Mouse (Mus musculus) embryonic facial prominence, embryonic 12.5 days (tissue): Measurements from ENCODE around the gene Plrg1. TPM values are rescaled to one million over a fixed set of nuclear protein-coding genes. Genes with fewer than 3 reads are reported as not detected.

ENCODE experiments used
- ATAC-seq: fragments of 200-750 bp; cut with Nextera tagmentation; 2 replicates; pipeline ENCODE4 v1.8.0; 2017; ENCODE audit not compliant: insufficient number of reproducible peaks, insufficient read depth, low FRiP score, low TSS enrichment
- H3K27ac ChIP-seq: fragments of 300-500 bp; sonication (generic); 2 replicates; pipeline ENCODE4 v1.5.1; 2016; ENCODE audit warnings: mild to moderate bottlenecking
- H3K27me3 ChIP-seq: fragments of 300-500 bp; sonication (generic); 2 replicates; pipeline ENCODE4 v1.6.1; 2016; ENCODE audit warnings: mild to moderate bottlenecking, moderate library complexity
- H3K36me3 ChIP-seq: fragments of 300-500 bp; sonication (generic); 2 replicates; pipeline ENCODE4 v1.6.1; 2016; ENCODE audit warnings: mild to moderate bottlenecking
- H3K4me1 ChIP-seq: fragments of 300-500 bp; sonication (generic); 2 replicates; pipeline ENCODE4 v1.6.1; 2016
- H3K4me2 ChIP-seq: fragments of 300-500 bp; sonication (generic); replicated peaks from 2 replicates; pipeline ENCODE4 v1.6.1; 2016; ENCODE audit warnings: mild to moderate bottlenecking, moderate library complexity
- H3K4me3 ChIP-seq: fragments of 300-500 bp; sonication (generic); 2 replicates; pipeline ENCODE4 v1.5.1; 2016; ENCODE audit warnings: mild to moderate bottlenecking
- H3K9ac ChIP-seq: fragments of 300-500 bp; sonication (generic); 2 replicates; pipeline ENCODE4 v1.6.1; 2016; ENCODE audit warnings: mild to moderate bottlenecking, moderate library complexity
- H3K9me3 ChIP-seq: fragments of 300-500 bp; sonication (generic); 2 replicates; pipeline ENCODE4 v1.6.1; 2016; ENCODE audit warnings: mild to moderate bottlenecking, moderate library complexity
- WGBS: fragments of 180-500 bp; shearing (Covaris S2); methylation state at CpG from one replicate; pipeline ENCODE4 v1.1.7; 2016; 5-methylcytosine and 5-hydroxymethylcytosine counted together
- polyA plus RNA-seq: library from polyadenylated mRNA; unstranded; fragments of >200 nt; fragmentation: Nextera tagmentation; extraction: Ambion mirVana; gene quantifications from 2 replicates; pipeline ENCODE4 v1.2.1, GENCODE M21; 2016

Gene Plrg1
- polyA plus RNA-seq, 1 experiment from 2014 or later = 118 TPM

DNA sequence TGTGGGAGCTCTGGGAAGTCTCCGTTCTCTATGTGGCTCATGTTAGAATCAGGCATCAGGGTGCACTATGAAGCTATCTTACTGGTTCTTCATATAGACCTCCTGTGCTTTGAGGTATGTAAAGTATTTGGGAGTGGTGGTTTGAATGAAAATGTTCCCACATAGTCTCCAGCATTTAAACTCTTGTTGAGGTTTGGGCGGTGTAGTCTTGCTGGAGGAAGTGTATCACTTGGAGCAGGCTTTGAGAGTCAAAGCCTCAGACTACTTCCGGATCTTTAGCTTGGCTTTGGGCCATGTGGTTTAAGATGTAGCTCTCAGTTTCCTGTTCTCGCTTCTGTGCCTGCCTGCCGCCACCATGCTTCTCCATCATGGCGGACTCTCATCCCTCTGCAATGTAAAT lies 47.0 kb downstream of the Plrg1 start:
- H3K9me3 ChIP-seq = no peaks in the 10 kb centered on the region
- H3K27me3 ChIP-seq = no peaks in the 10 kb centered on the region
- H3K4me1 ChIP-seq = peaks cover 9% of the 10 kb centered on the region
- no peak overlapping the region for H3K27ac ChIP-seq
- ATAC-seq = no peak
- H3K4me2 ChIP-seq = no peak overlapping the region
- H3K9ac ChIP-seq = no peak overlapping the region
- no peaks in the 10 kb centered on the region for H3K36me3 ChIP-seq
- 89% methylated on average over 6 of the region's 6 CpGs for WGBS
- H3K4me3 ChIP-seq = no peak overlapping the region

DNA sequence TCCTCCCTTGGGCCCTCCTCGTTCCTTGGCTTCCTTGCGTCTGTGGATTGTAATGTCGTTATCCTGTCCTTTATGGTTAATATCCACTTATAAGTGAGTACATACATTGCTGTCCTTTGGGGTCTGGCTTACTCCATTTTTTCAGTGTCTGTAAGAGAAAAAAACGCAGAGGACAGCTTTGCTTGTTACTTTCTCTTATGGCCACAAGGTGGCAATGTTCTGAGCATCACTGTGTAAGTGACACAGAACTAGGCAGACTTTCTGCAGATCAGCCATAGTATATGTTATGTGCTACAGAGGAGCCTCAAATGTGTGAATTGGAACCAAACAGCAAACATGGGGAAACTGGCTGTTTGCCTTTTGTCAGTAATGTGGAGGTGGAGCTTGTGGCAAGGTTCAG lies 54.8 kb downstream of the Plrg1 start:
- peaks cover 3% of the 10 kb centered on the region; the same call in 1 of the 2 replicates for H3K4me1 ChIP-seq
- no peak overlapping the region for H3K4me2 ChIP-seq
- H3K27me3 ChIP-seq = peaks cover 11% of the 10 kb centered on the region; the same call in 1 of the 2 replicates
- no peaks in the 10 kb centered on the region for H3K9me3 ChIP-seq
- no peak overlapping the region for H3K4me3 ChIP-seq
- H3K36me3 ChIP-seq = no peaks in the 10 kb centered on the region
- no peak for ATAC-seq
- no peak overlapping the region for H3K9ac ChIP-seq
- no peak overlapping the region for H3K27ac ChIP-seq
- 24% methylated on average over 4 of the region's 4 CpGs for WGBS

- Histone ChIP-seq H3K4me1 (peaks cover 3% of the 10 kb centered on the region; the same call in 1 of the 2 replicates), H3K27me3 (peaks cover 11% of the 10 kb centered on the region; the same call in 1 of the 2 replicates), H3K36me3 (no peaks in the 10 kb centered on the region), H3K27ac (no peak overlapping the region), H3K9ac (no peak overlapping the region), H3K9me3 (no peaks in the 10 kb centered on the region), H3K4me3 (no peak overlapping the region), H3K4me2 (no peak overlapping the region)
- WGBS = 42% methylated on average over 7 of the region's 7 CpGs
- no peak for ATAC-seq
Observed at GRCm38 (mm10) chr3:83111485-83112261, 56.4 kb downstream of the Plrg1 start.

- Histone ChIP-seq H3K4me2 (no peak overlapping the region), H3K9me3 (no peaks in the 10 kb centered on the region), H3K36me3 (no peaks in the 10 kb centered on the region), H3K4me1 (peaks cover 3% of the 10 kb centered on the region; the same call in 1 of the 2 replicates), H3K9ac (no peak overlapping the region), H3K4me3 (no peak overlapping the region), H3K27ac (no peak overlapping the region), H3K27me3 (peaks cover 11% of the 10 kb centered on the region; the same call in 1 of the 2 replicates)
- no peak for ATAC-seq
- WGBS = 31% methylated on average over 3 of the region's 3 CpGs
Observed at GRCm38 (mm10) chr3:83112869-83113268, 57.5 kb downstream of the Plrg1 start.

DNA sequence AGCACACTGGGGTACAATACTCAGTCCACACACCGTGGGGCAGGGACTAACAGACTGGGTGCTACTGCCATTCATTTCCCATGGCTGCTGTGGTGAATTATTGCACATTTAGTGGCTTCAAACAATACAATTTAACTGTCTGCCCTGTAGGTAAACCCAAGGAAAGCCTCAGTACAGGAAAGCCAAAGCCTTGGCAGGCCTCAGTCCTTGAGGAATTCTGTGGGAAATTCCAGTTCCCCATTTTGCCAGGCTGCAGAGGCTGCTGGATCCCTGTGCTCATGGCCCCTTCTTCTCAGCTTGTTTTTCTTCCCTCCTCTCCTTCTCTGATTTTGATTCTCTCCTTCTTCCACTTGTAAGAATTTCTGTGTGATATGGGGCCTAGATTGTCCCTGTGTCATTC lies 59.6 kb downstream of the Plrg1 start:
- Histone ChIP-seq H3K4me1 (peaks cover 3% of the 10 kb centered on the region; the same call in 1 of the 2 replicates), H3K27me3 (peaks cover 11% of the 10 kb centered on the region; the same call in 1 of the 2 replicates), H3K9me3 (no peaks in the 10 kb centered on the region), H3K4me2 (no peak overlapping the region), H3K4me3 (no peak overlapping the region), H3K9ac (no peak overlapping the region), H3K36me3 (no peaks in the 10 kb centered on the region), H3K27ac (no peak overlapping the region)
- ATAC-seq = no peak
- WGBS = 51% methylated on average over 1 of the region's 1 CpGs

DNA sequence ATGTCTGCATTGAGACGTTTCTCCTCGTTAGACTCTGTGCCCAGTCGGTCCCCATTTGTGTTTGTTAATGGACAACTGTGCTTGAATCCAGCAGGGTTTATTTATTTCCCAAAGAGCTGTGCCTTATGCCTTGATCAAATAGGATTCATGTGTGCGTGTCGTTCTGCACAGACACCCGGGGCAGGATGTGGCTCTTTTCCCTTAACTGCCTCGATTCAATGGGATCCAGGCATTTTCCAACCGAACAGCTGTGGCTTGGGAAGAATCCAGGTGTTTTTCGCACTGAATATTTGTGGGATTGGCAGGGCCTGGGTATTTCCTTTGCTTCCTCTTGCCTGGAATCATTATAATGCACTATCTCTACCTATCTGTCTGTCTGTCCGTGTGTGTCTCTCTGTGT lies 62.3 kb downstream of the Plrg1 start:
- H3K9me3 ChIP-seq = no peaks in the 10 kb centered on the region
- no peak overlapping the region for H3K4me2 ChIP-seq
- H3K36me3 ChIP-seq = no peaks in the 10 kb centered on the region
- WGBS = 62% methylated on average over 10 of the region's 10 CpGs
- no peak overlapping the region for H3K9ac ChIP-seq
- no peaks in the 10 kb centered on the region for H3K27me3 ChIP-seq
- H3K4me1 ChIP-seq = peaks cover 3% of the 10 kb centered on the region; the same call in 1 of the 2 replicates
- no peak overlapping the region for H3K4me3 ChIP-seq
- no peak overlapping the region for H3K27ac ChIP-seq
- no peak for ATAC-seq

Other genes starting within 250 kb of the Plrg1 start
- 6.0 and 6.4 TPM in 2 replicates for gene Rbm46, start 179.0 kb upstream of the Plrg1 start, polyA plus RNA-seq
- 0.06 and 0.09 TPM in 2 replicates for gene Lrat, start 151.5 kb upstream of the Plrg1 start, polyA plus RNA-seq
- gene Fgg, start 47.8 kb upstream of the Plrg1 start, polyA plus RNA-seq = 0.36 TPM in 1 of 2 replicates, not detected in the other
- gene Fga, start 29.4 kb upstream of the Plrg1 start, polyA plus RNA-seq = 0.06 and 0.14 TPM in 2 replicates
- gene Fgb, start 5.7 kb upstream of the Plrg1 start, polyA plus RNA-seq = 0.08 TPM in 2 replicates
- gene Dchs2, start 72.4 kb downstream of the Plrg1 start, polyA plus RNA-seq = 0.20 and 0.27 TPM in 2 replicates